Mouse (Mus musculus) midbrain, embryonic 14.5 days (tissue): Measurements from ENCODE around the gene Dnajc7. TPM values are rescaled to one million over a fixed set of nuclear protein-coding genes. Genes with fewer than 3 reads are reported as not detected.

Source experiments
- ATAC-seq: fragments of 200-750 bp; cut with Nextera tagmentation; 2 replicates; pipeline ENCODE4 v1.8.0; 2017; ENCODE audit warnings: moderate number of reproducible peaks, moderate library complexity; ENCODE audit not compliant: low FRiP score, low TSS enrichment
- DNase-seq: peaks from one replicate; pipeline ENCODE4 v3.0.0-alpha.2; 2015
- H3K27ac ChIP-seq: fragments of 300-500 bp; sonication (generic); replicated peaks from 2 replicates; pipeline ENCODE4 v1.5.1; 2014; ENCODE audit warnings: mild to moderate bottlenecking, low read depth, low read length, moderate library complexity
- H3K27me3 ChIP-seq: fragments of 300-500 bp; sonication (generic); 2 replicates; pipeline ENCODE4 v1.6.1; 2014; ENCODE audit warnings: low read length, control low read depth, mixed read lengths; ENCODE audit not compliant: control insufficient read depth, insufficient read depth
- H3K36me3 ChIP-seq: fragments of 300-500 bp; sonication (generic); 2 replicates; pipeline ENCODE4 v1.6.1; 2014; ENCODE audit warnings: low read length, control low read depth; ENCODE audit not compliant: control insufficient read depth, insufficient read depth
- H3K4me1 ChIP-seq: fragments of 300-500 bp; sonication (generic); 2 replicates; pipeline ENCODE4 v1.6.1; 2014; ENCODE audit warnings: mild to moderate bottlenecking, antibody characterized with exemption, low read length, control low read depth; ENCODE audit not compliant: control insufficient read depth, insufficient read depth
- H3K4me2 ChIP-seq: fragments of 300-500 bp; sonication (generic); 2 replicates; pipeline ENCODE4 v1.6.1; 2014; ENCODE audit warnings: mild to moderate bottlenecking, low read length, moderate library complexity
- H3K4me3 ChIP-seq: fragments of 300-500 bp; sonication (generic); replicated peaks from 2 replicates; pipeline ENCODE4 v1.5.1; 2014; ENCODE audit warnings: low read depth, low read length
- H3K9ac ChIP-seq: fragments of 300-500 bp; sonication (generic); replicated peaks from 2 replicates; pipeline ENCODE4 v1.6.1; 2014; ENCODE audit warnings: mild to moderate bottlenecking, low read length, moderate library complexity
- H3K9me3 ChIP-seq: fragments of 300-500 bp; sonication (generic); 2 replicates; pipeline ENCODE4 v1.6.1; 2016; ENCODE audit warnings: low read length, control low read depth, mixed read lengths; ENCODE audit not compliant: control insufficient read depth
- WGBS: fragments of 180-500 bp; shearing (Covaris S2); extraction: QIAGEN DNeasy Blood & Tissue Kit; methylation state at CpG from one replicate; pipeline ENCODE4 v1.1.7; 2014; 5-methylcytosine and 5-hydroxymethylcytosine counted together
- polyA plus RNA-seq: library from polyadenylated mRNA; unstranded; fragments of >200 nt; fragmentation: Nextera tagmentation; extraction: Ambion mirVana; gene quantifications from 2 replicates; pipeline ENCODE4 v1.2.1, GENCODE M21; 2014

The Dnajc7 gene
- polyA plus RNA-seq, 1 experiment from 2014 or later, result 93.7 TPM

DNA sequence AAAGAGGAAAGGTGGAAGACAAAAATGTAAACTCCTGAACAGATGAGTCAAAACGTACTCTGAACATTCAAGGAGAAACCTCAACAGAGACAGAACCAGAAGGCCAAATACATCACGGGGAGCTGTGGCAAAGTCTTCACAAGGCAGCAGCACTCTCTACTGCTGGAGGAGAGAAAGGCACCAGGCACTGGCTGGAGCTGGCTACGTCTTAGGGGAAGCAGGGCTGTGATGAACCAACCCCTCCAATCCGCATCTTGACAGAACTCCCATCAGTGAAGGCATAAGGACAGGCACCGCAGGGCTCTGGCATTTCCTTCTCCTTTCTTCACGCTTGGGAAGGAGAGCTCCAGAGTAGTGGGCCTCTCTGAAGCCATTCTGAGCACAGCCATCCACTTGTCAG is 8.3 kb downstream of the Dnajc7 start:
- Histone ChIP-seq H3K4me2 (no peak overlapping the region), H3K36me3 (0 out of 2 replicates have a peak, but pooled peaks cover 8% of the 10 kb centered on the region), H3K27me3 (no peaks in the 10 kb centered on the region), H3K9ac (no peak overlapping the region), H3K4me3 (no peak overlapping the region), H3K27ac (no peak overlapping the region), H3K9me3 (no peaks in the 10 kb centered on the region), H3K4me1 (no peaks in the 10 kb centered on the region)
- no peak for DNase-seq
- WGBS, result 90% methylated on average over 6 of the region's 6 CpGs
- ATAC-seq, result no peak

DNA sequence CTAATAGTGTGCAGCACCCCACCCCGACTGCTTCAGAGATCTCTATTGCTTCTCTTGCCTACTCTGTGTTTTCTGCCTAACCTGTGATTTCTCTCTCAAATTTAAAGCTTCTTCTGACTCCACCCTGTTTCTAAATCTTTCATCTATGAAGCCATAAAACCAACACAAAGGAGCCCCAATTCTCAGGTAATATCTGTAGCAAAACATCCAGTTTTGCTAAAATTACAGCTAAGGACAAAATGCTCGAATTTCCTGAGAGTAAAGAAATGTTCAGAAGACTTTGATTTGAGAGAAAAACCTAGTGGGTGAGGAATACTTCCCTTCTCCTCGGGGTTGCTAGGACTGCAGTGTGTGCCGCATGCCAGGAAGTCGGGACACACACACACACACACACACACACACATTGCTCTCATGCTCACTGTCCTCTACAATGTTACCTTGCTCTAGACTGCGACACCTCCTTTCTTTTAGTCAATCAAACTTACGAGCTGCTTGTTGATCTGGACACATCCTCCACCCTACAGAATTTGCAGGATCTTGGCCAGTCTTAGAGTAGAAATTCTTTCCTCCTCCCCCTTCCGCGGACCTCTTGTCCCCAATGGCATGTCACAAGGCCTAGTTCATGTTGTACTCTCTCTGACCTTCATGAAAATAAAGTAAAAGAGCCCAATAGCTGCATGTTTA is 9.8 kb downstream of the Dnajc7 start:
- H3K36me3 ChIP-seq, result 0 out of 2 replicates have a peak, but pooled peaks cover 8% of the 10 kb centered on the region
- H3K27ac ChIP-seq, result no peak overlapping the region
- ATAC-seq (no peak), DNase-seq (no peak)
- H3K9me3 ChIP-seq, result no peaks in the 10 kb centered on the region
- no peaks in the 10 kb centered on the region for H3K4me1 ChIP-seq
- no peaks in the 10 kb centered on the region for H3K27me3 ChIP-seq
- H3K9ac ChIP-seq, result no peak overlapping the region
- WGBS, result 86% methylated on average over 9 of the region's 9 CpGs
- H3K4me3 ChIP-seq, result no peak overlapping the region
- H3K4me2 ChIP-seq, result no peak overlapping the region

DNA sequence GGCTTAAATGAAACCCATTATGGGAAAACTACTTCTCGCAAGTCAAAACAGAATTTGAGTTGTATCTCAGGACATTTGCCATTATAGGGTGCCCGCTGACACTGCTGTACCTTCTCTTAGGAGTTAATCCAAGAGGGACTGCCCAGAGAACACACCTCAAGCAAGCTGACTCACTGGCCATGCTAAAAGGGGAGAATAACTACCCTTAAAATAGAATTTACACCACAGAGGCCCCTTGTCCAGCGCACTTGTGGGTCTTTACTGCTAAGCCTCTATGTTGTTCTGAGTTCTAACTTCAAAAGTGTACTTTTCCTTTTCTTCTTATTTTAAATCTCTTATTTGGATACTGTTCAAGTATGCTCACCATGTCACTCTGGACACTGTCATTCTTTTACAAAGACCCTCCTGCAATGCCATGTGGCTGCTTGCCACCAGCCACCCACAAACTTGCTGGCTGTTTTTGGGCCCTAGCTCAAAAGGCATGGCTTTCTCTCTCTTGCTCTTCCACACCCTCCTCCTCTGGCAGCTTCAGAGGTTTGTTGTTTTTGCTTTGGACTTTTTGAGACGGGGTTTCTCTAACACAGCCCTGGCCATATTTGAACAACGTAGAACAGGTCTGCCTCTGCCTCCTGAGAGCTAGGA is 10.5 kb downstream of the Dnajc7 start:
- H3K9ac ChIP-seq, result no peak overlapping the region
- no peak overlapping the region for H3K27ac ChIP-seq
- no peak for DNase-seq
- ATAC-seq, result no peak
- 0 out of 2 replicates have a peak, but pooled peaks cover 2% of the 10 kb centered on the region for H3K4me1 ChIP-seq
- 89% methylated on average over 5 of the region's 5 CpGs for WGBS
- no peaks in the 10 kb centered on the region for H3K27me3 ChIP-seq
- H3K4me3 ChIP-seq, result no peak overlapping the region
- H3K36me3 ChIP-seq, result 0 out of 2 replicates have a peak, but pooled peaks cover 8% of the 10 kb centered on the region
- H3K9me3 ChIP-seq, result no peaks in the 10 kb centered on the region
- no peak overlapping the region for H3K4me2 ChIP-seq

DNA sequence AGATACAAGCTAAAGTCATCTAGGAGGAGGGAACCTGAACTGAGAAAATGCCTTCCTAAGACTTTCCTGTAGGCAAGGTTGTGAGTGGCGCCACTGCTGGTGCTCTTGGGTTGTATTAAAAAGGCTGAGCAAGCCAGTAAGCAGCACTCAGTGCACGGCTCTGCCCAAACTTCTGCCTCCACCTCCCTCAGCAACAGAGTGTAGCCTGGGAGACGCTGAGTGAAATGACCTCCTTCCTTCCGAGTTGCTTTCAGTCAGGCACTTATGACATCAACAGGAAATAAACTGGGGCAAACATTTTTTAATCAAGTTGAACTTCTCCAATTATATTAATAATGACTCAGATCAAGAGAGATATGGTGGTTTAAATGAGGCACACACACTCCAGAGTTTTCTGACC is 11.2 kb downstream of the Dnajc7 start:
- ATAC-seq (no peak), DNase-seq (no peak)
- Histone ChIP-seq H3K36me3 (0 out of 2 replicates have a peak, but pooled peaks cover 8% of the 10 kb centered on the region), H3K9ac (no peak overlapping the region), H3K9me3 (no peaks in the 10 kb centered on the region), H3K4me3 (no peak overlapping the region), H3K4me1 (0 out of 2 replicates have a peak, but pooled peaks cover 3% of the 10 kb centered on the region), H3K4me2 (no peak overlapping the region), H3K27ac (no peak overlapping the region), H3K27me3 (no peaks in the 10 kb centered on the region)
- WGBS, result 78% methylated on average over 4 of the region's 4 CpGs

DNA sequence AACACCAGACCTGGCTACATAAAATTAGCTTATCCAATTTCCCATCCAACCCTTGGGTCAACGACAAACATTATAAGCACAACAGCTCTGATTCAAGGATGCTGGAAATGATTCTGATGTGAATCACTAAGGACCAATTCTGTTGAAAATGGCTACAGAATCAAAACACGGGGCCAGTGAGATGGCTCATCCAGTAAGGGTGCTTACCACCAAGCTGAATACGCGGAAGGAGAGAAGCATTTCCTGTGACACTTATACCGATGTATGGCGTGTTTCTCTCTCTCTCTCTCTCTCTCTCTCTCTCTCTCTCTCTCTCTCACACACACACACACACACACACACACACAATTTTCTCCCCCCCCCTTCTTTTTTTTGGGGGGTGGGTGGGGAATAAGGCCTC is 12.8 kb downstream of the Dnajc7 start:
- Histone ChIP-seq H3K4me1 (0 out of 2 replicates have a peak, but pooled peaks cover 3% of the 10 kb centered on the region), H3K36me3 (0 out of 2 replicates have a peak, but pooled peaks cover 8% of the 10 kb centered on the region), H3K27me3 (no peaks in the 10 kb centered on the region), H3K27ac (no peak overlapping the region), H3K9me3 (no peaks in the 10 kb centered on the region), H3K9ac (no peak overlapping the region), H3K4me3 (no peak overlapping the region), H3K4me2 (no peak overlapping the region)
- ATAC-seq (no peak), DNase-seq (no peak)
- WGBS, result 89% methylated on average over 6 of the region's 6 CpGs

DNA sequence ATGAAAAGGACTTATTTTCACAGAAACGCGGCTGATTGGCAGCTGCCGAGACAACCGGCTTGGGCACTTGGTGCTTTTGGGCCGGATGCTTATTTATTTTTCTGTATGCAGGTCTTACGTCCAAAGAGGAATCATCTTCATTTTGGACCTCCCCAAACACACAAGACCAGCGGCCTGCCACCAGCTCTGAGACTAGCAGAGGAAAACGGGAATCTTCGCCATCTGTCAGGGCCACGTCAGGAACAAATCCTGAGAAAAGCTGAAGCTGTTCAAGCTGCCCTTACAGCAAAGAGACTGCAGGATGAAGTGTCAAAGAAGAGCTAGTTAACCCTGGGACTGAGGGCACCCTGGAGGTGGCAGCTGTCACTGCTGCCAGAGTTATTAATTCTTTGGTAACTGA is 14.5 kb downstream of the Dnajc7 start:
- H3K27ac ChIP-seq, result 0 out of 2 replicates have a peak overlapping the region, but pooled peaks have one; percentile 13
- no peak for DNase-seq
- H3K36me3 ChIP-seq, result peaks cover 22% of the 10 kb centered on the region

DNA sequence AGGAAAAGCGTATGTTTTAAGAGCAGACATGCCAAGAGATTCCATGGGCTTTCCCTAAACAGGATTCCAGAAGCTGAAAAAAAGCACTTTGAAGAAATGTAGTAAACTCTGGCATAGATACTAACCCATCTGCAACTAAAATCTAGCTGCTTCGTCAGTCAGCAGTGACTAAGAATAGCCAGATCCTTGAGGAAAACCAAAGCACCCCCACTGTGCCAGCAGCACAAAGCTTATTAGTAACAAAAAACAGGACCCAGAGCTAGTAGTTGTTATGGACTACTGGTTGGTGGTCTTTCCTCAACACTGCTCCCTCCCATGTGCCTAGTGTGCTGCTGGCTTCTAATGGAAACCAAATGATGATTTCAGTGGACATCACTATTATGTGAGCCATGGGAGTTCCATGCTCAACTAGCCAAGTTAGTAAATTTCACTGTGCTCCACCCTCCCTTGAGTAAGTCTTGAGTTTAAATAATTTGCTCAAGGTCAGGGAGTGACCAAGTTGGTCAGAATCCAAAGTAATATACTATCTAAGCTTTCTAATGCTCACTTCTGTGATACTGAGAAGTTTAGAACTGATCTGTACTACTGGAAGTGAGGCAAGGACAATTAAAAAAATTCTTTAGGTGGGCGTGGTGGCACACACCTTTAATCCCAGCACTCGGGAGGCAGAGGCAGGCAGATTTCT is 15.5 kb downstream of the Dnajc7 start:
- no peak for ATAC-seq
- Histone ChIP-seq H3K9me3 (no peaks in the 10 kb centered on the region), H3K4me2 (no peak overlapping the region), H3K9ac (no peak overlapping the region), H3K27ac (no peak overlapping the region), H3K4me3 (no peak overlapping the region), H3K36me3 (peaks cover 31% of the 10 kb centered on the region), H3K27me3 (no peaks in the 10 kb centered on the region), H3K4me1 (0 out of 2 replicates have a peak, but pooled peaks cover 3% of the 10 kb centered on the region)
- WGBS, result 81% methylated on average over 4 of the region's 4 CpGs
- DNase-seq, result no peak

More for the DNA sequence above, 14.5 kb downstream of the Dnajc7 start:
- no peak for ATAC-seq
- Histone ChIP-seq H3K9ac (no peak overlapping the region), H3K4me2 (no peak overlapping the region), H3K4me1 (0 out of 2 replicates have a peak, but pooled peaks cover 3% of the 10 kb centered on the region), H3K9me3 (no peaks in the 10 kb centered on the region), H3K27me3 (no peaks in the 10 kb centered on the region), H3K4me3 (no peak overlapping the region)
- 81% methylated on average over 10 of the region's 10 CpGs for WGBS

- no peak for ATAC-seq
These were observed 16.2 kb downstream of the Dnajc7 start for GRCm38 (mm10) chr11:100603813-100604212.

More at GRCm38 (mm10) chr11:100603813-100604212, 16.2 kb downstream of the Dnajc7 start:
- no peak for DNase-seq
- H3K27ac ChIP-seq, result no peak overlapping the region
- H3K4me2 ChIP-seq, result no peak overlapping the region
- peaks cover 38% of the 10 kb centered on the region for H3K36me3 ChIP-seq
- H3K9ac ChIP-seq, result no peak overlapping the region
- H3K4me3 ChIP-seq, result no peak overlapping the region
- H3K4me1 ChIP-seq, result 0 out of 2 replicates have a peak, but pooled peaks cover 3% of the 10 kb centered on the region
- 76% methylated on average over 8 of the region's 8 CpGs for WGBS
- no peaks in the 10 kb centered on the region for H3K27me3 ChIP-seq
- no peaks in the 10 kb centered on the region for H3K9me3 ChIP-seq
